Mouse (Mus musculus) thymus, postnatal 14 days (tissue): ENCODE results near the gene Golga4.

ENCODE experiments used
- DNase-seq: peaks from one replicate; pipeline ENCODE4 v3.0.0; 2021

Gene Golga4

DNA sequence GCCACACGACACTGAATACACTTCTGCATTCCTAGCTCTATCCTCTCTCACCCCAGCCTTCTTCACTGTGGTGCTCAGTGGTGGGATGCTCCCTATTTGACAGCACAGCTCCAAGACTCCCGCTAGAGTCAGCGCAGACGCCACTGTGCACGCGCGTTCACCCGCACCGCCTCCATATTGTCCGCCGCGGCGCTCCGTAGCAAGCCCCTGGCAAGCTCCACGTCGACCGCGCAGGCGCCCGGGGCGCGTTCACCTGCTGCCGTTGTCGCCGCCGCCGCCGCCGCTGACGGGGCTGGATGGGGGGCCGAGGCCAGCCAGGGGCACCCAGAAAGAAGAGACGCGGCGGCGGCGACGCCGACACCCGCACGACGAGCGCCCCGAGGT lies at the start of gene Golga4:
Gene Golga4, plus strand, starts transcription at position 248 of the 384 bp plus-strand sequence.
- DNase-seq: peak; percentile 91

DNA sequence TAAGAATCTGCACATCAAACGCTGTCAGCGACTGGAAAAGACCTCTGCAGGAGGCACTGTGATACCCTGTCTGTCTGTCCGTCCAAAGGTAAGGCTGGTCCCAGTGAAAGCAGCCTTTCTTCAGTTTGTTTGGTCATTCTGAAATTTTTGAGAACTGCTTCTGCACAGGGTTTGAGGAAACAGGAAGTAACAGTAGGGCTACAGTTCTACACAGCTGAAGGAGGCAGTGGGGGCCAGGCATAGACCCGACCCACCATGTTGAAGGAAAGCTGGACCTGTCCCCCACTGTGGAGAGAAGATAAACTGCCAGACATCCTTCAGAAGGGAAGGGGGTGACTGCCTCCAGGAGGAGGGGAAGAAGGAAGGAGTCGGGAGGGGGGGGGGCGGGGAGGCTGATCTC lies 49.7 kb upstream of the Golga4 start:
- DNase-seq: no peak

DNA sequence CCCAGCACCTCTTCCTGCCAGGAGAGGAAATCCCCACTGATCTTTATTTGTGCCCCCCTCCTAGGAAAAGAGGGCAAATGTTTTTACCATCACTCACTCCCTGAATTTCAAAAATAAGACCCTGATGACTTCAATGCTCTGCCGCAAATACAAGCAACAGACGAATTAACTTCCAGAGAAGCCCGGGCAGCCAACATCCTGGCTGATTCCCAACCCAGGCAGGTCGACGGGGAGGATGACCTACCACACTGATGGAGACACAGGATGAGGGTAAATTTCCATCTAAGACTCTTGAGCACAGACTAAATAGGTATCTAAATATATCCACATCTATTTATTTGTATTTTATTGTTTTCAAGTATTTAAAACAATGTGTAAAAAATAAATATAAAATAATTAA lies 48.0 kb upstream of the Golga4 start:
- no peak for DNase-seq

GRCm38 (mm10) chr9:118464031-118464430 lies 42.0 kb upstream of the Golga4 start:
- no peak for DNase-seq

DNA sequence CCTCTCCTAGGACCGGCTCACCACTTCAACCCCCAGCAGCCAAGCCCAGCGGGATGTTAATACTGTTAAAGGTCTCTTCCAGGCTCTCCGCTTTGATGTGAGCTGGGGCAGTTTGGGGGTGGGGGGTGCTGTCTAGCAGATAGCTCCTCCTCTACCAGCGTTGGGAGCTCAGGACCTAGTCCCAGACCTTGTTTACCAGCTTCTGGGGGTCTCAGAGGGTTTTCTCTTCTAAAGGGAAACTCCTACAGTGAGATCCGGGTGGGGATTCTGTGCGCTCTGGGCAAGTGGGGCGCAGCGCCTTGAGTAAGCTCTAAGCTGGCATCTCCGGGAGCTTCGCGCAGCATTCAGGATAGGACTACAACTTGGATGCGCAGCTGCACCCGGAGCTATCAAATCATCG lies 37.8 kb upstream of the Golga4 start:
- DNase-seq: no peak

GRCm38 (mm10) chr9:118469272-118469671 lies 36.8 kb upstream of the Golga4 start:
- DNase-seq: no peak

DNA sequence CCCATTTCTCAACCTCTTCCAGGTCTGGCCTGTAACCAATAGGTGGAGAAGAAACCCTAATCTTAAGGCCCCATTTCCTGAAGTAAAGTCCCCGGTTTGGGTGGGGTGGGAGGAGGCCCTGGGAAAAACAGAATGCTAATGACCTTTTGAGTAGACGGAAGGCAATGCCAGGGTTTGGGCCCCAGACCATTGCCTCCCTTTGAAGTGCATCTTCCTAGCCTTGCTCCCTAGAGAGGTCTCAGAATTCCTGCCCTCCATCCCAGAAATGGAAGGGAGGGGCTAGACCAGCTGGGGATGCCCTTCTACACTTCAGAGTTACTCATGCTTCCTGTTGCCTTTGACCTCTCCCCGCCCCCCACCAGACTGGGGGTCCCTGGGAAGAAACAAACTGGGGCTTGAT lies 34.8 kb upstream of the Golga4 start:
- DNase-seq: no peak

DNA sequence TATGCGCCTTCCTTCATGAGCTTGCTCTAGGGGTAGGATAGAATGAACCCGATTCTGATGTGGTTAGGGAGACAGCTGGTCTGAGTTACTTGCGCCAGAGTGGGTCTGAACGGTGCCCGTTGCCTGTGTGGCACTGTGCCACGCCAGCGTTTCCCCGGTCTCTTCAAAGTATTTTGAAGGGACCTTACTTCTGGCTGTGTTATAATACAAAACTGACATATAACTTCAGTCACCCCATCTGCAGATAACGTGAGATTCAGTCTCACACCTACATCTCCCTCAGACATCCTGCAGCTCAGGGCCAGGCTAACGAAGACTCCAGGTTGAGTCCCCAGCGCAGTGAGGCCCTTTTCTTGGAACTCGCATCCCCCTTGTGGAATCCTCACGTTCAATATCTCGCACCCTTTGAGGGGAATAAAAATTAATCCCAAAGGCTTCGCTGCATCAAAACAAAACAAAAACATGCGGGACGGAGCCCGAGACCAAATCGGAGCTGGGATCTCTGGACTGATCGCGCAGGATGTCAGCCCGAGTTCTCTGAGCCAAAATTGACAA lies 29.8 kb upstream of the Golga4 start:
- no peak for DNase-seq

DNA sequence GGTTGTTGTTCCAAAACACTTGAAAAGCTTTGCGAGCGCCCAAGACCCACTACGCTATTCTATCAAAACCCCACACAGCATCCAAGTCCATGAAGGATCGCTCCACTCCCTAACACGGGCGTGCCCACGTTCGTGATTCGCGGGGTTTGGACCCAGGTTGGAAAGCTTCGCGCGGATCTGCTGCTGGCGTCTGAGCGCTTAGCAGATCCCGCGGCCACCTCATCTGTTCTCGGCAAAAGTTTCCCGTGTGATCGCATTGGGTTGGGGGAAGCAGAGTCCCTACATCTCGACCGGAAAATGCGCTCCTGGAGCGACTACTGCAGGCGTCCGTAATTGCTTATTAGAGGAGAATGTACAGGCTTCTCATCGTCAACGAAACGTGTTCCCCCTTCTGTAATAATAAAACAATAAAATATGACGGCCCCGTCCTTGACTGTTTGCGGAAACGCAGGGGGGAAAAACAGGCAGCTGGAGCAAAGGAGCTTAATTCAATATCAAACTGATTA lies 29.2 kb upstream of the Golga4 start:
- no peak for DNase-seq

GRCm38 (mm10) chr9:118477281-118477931 lies 28.7 kb upstream of the Golga4 start:
- no peak for DNase-seq

DNA sequence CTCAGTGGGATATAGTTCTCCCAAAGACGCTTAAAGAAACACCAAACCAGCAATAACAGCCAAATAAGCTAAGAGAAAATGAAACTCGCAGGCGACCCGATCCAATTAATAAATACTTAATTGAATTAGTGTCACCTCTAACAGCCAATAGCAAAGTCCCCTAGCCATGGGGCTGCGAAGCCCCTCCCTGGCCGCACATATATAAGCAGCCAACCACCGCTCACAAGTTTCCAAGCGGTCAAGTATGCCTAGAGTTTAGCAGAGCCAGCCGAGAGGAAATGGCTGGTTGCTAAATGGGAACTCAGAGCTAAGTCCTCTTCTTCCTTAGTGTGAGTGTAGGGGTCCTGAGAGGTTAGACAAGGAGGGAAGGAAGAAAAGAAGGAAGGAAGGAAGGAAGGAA lies 28.1 kb upstream of the Golga4 start, which contains the start of gene Eomes:
Gene Eomes, plus strand, starts transcription at position 252 of the 400 bp plus-strand sequence.
- DNase-seq: no peak

- peak; percentile 52 for DNase-seq
Measured at GRCm38 (mm10) chr9:118478458-118478838, 27.6 kb upstream of the Golga4 start.

- peak; percentile 61 for DNase-seq
Measured at GRCm38 (mm10) chr9:118478839-118479507, 27.1 kb upstream of the Golga4 start.

- DNase-seq: no peak
Measured at GRCm38 (mm10) chr9:118479508-118480291, 26.4 kb upstream of the Golga4 start.

DNA sequence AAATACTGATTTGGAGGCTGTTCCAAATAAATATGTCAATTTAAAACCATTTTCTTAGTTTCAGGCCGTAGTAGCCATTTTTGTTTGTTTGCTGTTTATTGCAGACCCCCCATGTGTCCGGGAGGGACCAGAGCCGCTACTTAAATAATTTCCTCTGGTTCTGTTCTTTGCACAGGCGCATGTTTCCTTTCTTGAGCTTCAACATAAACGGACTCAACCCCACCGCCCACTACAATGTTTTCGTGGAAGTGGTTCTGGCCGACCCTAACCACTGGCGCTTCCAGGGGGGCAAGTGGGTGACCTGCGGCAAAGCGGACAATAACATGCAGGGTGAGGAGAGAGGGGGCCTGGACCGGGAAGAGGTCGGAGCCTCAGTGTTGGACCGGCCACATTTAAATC lies 25.8 kb upstream of the Golga4 start:
- DNase-seq: no peak

DNA sequence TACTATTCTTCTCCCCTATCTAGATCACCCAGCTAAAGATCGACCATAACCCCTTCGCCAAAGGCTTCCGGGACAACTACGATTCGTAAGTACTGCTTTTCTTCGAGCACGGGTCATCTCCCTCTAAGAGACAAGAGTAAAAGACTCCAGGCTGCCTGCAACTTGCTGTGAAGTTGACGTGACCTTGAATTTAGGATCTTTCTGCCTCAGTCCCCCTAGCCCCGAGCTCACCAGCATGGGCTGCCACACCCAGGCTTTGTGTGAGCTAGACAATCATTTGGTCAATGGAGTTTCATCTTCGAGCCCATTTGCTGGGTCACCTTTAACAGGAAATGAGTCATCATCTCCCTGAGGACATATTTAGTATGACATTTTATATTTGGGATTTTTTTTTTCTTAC lies 23.9 kb upstream of the Golga4 start:
- DNase-seq: no peak

DNA sequence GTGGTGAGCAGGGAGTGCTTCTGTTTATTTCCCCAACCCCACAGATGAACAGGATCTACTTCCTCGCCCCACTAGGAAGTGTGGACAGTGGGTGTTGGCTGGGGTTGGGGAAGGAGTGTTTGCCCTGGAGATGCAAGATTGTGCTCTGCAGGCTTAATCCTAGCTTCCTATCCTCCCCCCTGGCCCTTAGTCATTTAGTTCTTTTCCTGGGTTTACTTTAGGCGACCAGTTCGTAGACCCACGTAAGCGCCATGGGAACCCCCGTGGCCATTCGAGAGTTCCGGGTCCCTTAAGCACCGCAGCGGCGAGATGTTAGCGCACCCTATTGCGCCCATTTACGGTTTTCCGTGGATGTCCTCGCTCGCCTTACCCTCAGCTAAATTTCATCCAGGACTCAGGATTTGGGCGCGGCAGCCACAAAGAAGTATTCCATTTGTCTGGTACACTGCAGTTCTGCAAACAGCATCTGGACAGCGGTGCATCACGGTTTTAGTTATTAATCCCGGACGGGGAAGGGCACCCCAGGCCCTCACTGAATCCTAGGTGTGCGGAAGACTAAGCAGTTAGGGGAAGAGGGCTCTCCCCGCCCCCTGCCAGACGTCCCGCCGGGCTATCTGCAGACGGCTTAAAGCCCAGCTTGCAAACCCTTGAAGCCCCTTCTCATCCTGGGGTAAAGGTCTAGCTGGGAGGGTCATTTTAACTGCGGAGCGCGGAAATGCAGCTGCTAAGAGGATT lies 19.5 kb upstream of the Golga4 start:
- no peak for DNase-seq

DNA sequence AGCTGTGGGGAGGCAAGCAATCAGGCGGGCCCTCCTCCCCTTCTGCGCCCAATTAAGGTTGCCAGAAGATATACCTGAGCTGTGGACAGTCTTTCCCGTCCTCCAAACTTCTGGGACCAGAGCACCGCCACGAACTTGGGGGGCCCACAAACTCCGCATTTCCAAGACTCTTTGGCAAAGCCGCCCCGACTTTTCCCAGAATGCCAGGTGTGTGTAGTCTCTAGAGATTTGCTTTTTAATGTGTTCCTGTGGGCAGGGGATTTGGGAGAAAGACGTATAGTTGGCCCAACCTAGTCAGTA lies 19.0 kb upstream of the Golga4 start:
- DNase-seq: no peak

DNA sequence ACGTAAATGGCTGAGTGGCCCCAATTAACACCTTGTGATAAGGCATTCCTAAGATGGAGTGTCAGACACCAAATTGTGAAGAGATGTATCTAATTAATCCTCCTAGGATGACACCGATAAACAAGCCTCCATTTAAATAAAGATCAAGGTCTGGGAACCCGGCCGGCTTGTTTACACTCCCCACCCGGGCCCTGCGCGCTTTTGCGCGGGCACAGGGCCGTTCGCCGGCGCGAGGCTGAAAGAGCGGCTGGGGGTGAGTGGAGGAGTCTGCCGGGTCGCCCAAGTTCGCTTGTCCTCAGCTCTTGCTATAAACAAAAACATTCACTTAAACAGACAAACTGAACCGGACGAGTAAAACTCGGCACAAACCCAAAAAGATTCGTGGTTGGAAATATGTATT lies 18.4 kb upstream of the Golga4 start:
- no peak for DNase-seq

- DNase-seq: peak; percentile 47
Measured at GRCm38 (mm10) chr9:118488138-118488895, 17.8 kb upstream of the Golga4 start.

DNA sequence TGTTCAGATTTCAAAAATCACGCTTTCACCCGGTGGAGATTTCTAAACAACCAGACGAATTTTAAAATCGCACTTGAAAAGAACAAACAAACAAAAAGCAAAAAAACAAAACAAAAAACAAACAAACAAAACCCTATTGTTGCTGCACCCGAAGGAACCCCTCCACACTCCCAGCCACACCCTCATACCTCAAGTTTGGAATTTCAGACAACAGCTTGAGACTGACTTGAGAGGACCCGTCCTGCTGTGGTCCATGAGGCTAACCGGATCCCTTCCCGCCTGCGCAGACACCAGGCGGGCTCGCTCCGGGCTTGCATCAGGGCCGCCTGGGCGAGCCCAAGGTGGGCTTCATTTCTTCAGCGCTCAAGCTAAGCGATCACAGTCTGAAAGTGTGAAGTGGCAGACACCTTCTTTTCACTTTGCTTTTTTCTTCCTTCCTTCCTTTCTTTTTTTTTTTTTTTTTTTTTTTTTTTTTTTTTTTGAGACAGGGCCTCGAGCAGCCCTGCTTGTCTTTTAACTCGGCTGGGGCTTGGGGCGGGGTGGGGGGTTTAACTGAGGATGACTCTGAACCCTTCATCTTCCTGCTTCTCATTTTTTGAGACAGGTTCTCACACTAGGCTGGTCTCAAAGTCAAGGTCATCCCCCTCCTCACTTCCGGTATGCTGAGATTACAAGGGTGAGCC lies 17.0 kb upstream of the Golga4 start:
- DNase-seq: no peak
